ENCODE assay signal across 8 mouse cellular contexts in the genomic region with DNA sequence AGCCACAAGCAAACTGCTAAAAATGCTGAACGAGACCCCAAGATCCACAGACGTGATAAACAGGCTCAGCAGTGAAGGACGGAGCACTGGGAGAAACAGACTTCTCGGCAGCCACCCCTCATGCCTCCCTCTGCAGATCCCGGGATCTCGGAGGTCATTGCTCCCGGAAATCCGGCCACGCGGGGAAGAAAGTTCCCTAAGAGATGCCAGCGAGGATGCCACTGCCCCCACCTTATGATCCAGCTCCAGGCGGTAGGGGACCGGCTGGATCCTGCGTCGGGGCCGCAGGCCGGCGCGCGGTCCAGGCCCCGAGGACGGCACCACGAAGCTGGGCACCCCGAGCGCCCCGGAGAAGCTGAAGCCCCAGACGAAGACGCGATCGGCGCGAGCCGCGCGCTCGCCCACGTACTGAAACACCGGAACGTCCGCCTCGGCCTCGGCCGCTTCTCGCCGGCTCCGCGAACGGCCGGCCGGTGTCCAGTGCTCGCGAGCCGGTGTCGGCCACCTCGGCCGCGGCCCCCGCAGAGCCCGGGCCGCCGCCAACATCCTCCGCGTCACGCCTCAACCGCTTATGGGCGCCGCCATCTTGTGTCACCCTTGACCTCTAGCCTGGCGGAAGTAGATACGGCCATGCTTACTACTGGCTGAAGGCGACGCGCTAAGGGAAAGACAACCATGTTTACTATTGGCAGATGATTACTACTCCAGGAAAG. TPM values are rescaled to one million over a fixed set of nuclear protein-coding genes. Genes with fewer than 3 reads are reported as not detected.
DNase-seq lines count a peak whose midpoint lies in the region; ATAC-seq and TF ChIP-seq lines count a peak whose summit lies in the region.

Gene Rcc1l (minus strand): TSS at position 606 of the 713 bp plus-strand sequence.

- peak within 1 kb of the TSS; percentile 30; the same call in 1 of the 2 replicates for H3K27ac ChIP-seq in cortical plate, adult 2 months (ENCODE audit: insufficient read depth, low read length)

- TF ChIP-seq CTCF in cortical plate, adult 2 months (IDR thresholded peaks at IDR 0.05; ENCODE audit: extremely low read depth, insufficient read depth, low read length): no peak

- peaks cover 2% of the 10 kb centered on the region; the same call in 1 of the 2 replicates for H3K4me1 ChIP-seq in cortical plate, adult 2 months (ENCODE audit: control insufficient read depth, insufficient read depth, low read length)

- H3K4me3 ChIP-seq in cortical plate, adult 2 months (ENCODE audit: insufficient read depth, low read length): peak within 1 kb of the TSS; percentile 69

- peak; percentile 78 for DNase-seq in gastrocnemius, postnatal 10 days
- peak; percentile 94 for DNase-seq in induced T-regulatory cell, adult 2 months (ENCODE audit: low read depth)
- peak; percentile 74 to 91 for DNase-seq in left cerebral cortex, adult 9 months (ENCODE audit: low spot score in 2 of 2)
- peak; percentile 83 for DNase-seq in right cerebral cortex, postnatal 14 days
- peak; percentile 76 to 84 for DNase-seq in urinary bladder, postnatal 36 days (ENCODE audit: low spot score in 2 of 2)

- TF ChIP-seq POLR2A in cortical plate, adult 2 months (IDR thresholded peaks at IDR 0.05; ENCODE audit: extremely low read depth, insufficient read depth, low read length): peak; percentile 45; the same call in 1 of the 2 replicates

- peak; percentile 93 for ATAC-seq in activated CD4-positive, CD25-positive, alpha-beta regulatory T cell, adult 4 months
- ATAC-seq in megakaryocyte progenitor cell, adult 5-6 weeks (replicated peaks; ENCODE audit: poor library complexity): peak; percentile 84

RNA-seq across cellular contexts. Expression of gene Rcc1l, which starts in this region (rescaled TPM):
- polyA plus RNA-seq in activated CD4-positive, CD25-positive, alpha-beta regulatory T cell, adult 4 months (2017; shearing (Covaris generic)): 1 to 10 TPM; 2.1 to 2.4 TPM
- polyA plus RNA-seq in cortical plate, adult 2 months (2012; rRNA removed): 14.5 and 17.2 TPM in 2 replicates
- total RNA-seq in gastrocnemius, postnatal 10 days (2021): 10 to 100 TPM; 17.2 to 17.4 TPM
- total RNA-seq in megakaryocyte progenitor cell, adult 5-6 weeks (2015): 10.6 and 11.1 TPM in 2 replicates
- total RNA-seq in megakaryocyte progenitor cell, adult 5-6 weeks (2017): 8.8 and 10.2 TPM in 2 replicates

Comparison
In these comparisons a context has a peak if more than half of its experiments do, and no peak if none do; other contexts are left out.
1. Peak in every context shown above with its lines: DNase-seq, ATAC-seq, H3K4me3 ChIP-seq and H3K27ac ChIP-seq.